Mouse (Mus musculus) liver, embryonic 14.5 days (tissue): Measurements from ENCODE around the gene Alx3. TPM values are rescaled to one million over a fixed set of nuclear protein-coding genes. Genes with fewer than 3 reads are reported as not detected.

ENCODE experiments used
- ATAC-seq: fragments of 200-750 bp; cut with Nextera tagmentation; 2 replicates; pipeline ENCODE4 v1.8.0; 2017; ENCODE audit warnings: moderate number of reproducible peaks, mild to moderate bottlenecking, moderate library complexity; ENCODE audit not compliant: insufficient read depth
- DNase-seq, 3 experiments: peaks; one replicate each; pipeline ENCODE4 v3.0.0-alpha.2; 2012 to 2013; ENCODE audit warnings: low read depth in 3 of 3, low spot score in 3 of 3
- H3K27ac ChIP-seq: fragments of 300-500 bp; sonication (generic); 2 replicates; pipeline ENCODE4 v1.5.1; 2014; ENCODE audit warnings: moderate library complexity, mild to moderate bottlenecking, control low read depth, inconsistent platforms
- H3K27me3 ChIP-seq: fragments of 300-500 bp; sonication (generic); 2 replicates; pipeline ENCODE4 v1.6.1; 2014; ENCODE audit warnings: mild to moderate bottlenecking, low read length, moderate library complexity; ENCODE audit not compliant: control insufficient read depth, insufficient read depth
- H3K36me3 ChIP-seq: fragments of 300-500 bp; sonication (generic); replicated peaks from 2 replicates; pipeline ENCODE4 v1.6.1; 2014; ENCODE audit warnings: low read depth; ENCODE audit not compliant: control insufficient read depth, insufficient read depth
- H3K4me1 ChIP-seq, 2 experiments: fragments of 200-500 bp in 1 of 2; fragments of 300-500 bp in 1 of 2; sonication (generic) in 1 of 2; replicated peaks; 2 replicates each; pipeline ENCODE4 v1.6.1; 2012 to 2014; ENCODE audit warnings: antibody characterized with exemption in 1 of 2, inconsistent platforms in 1 of 2, low read length in 1 of 2; ENCODE audit not compliant: control insufficient read depth in 2 of 2, insufficient read depth in 2 of 2
- H3K4me2 ChIP-seq: fragments of 300-500 bp; sonication (generic); 2 replicates; pipeline ENCODE4 v1.6.1; 2014; ENCODE audit warnings: low read depth, mild to moderate bottlenecking, control low read depth, moderate library complexity
- H3K4me3 ChIP-seq, 2 experiments: fragments of 200-500 bp in 1 of 2; fragments of 300-500 bp in 1 of 2; sonication (generic) in 1 of 2; 2 replicates each; pipeline ENCODE4 v1.5.1; 2012 to 2014; ENCODE audit warnings: low read depth in 2 of 2, low read length in 2 of 2, mild to moderate bottlenecking in 2 of 2, control low read depth in 1 of 2, inconsistent platforms in 1 of 2, moderate library complexity in 1 of 2; ENCODE audit not compliant: insufficient read depth in 1 of 2
- H3K9ac ChIP-seq: fragments of 300-500 bp; sonication (generic); replicated peaks from 2 replicates; pipeline ENCODE4 v1.6.1; 2014; ENCODE audit warnings: mild to moderate bottlenecking, control low read depth, moderate library complexity
- H3K9me3 ChIP-seq: fragments of 300-500 bp; sonication (generic); 2 replicates; pipeline ENCODE4 v1.6.1; 2016; ENCODE audit warnings: low read length, mixed read lengths; ENCODE audit not compliant: control insufficient read depth
- CTCF ChIP-seq: IDR thresholded peaks from 2 replicates; pipeline ENCODE4 v1.5.1; 2016; ENCODE audit warnings: antibody characterized with exemption, low read depth, control low read depth
- EP300 ChIP-seq: IDR thresholded peaks from 2 replicates; pipeline ENCODE4 v1.6.1; 2016; ENCODE audit warnings: antibody characterized with exemption, low read depth
- WGBS: fragments of 180-500 bp; shearing (Covaris S2); extraction: QIAGEN DNeasy Blood & Tissue Kit; methylation state at CpG from one replicate; pipeline ENCODE4 v1.1.7; 2014; ENCODE audit not compliant: insufficient replicate concordance; 5-methylcytosine and 5-hydroxymethylcytosine counted together
- polyA plus RNA-seq, 2 experiments: library from polyadenylated mRNA; depleted of rRNA in 1 of 2; stranded (reverse) in 1 of 2; unstranded in 1 of 2; fragments of >200 nt; fragmentation: Nextera tagmentation in 1 of 2; extraction: Ambion mirVana in 1 of 2; gene quantifications; 2 replicates each; pipeline versions ENCODE4 v1.2.1 to v1.2.3; 2012 to 2014

Gene Alx3
- polyA plus RNA-seq, 2 experiments = not detected

GRCm38 (mm10) chr3:107621286-107622075, 26.6 kb downstream of the Alx3 start:
- TF ChIP-seq EP300 (no peak), CTCF (no peak)
- H3K27ac ChIP-seq = no peak overlapping the region
- WGBS = 80% methylated on average over 21 of the region's 21 CpGs
- H3K9me3 ChIP-seq = no peaks in the 10 kb centered on the region
- peaks cover 8% of the 10 kb centered on the region for H3K36me3 ChIP-seq
- ATAC-seq (no peak), DNase-seq (no peak)
- H3K4me1 ChIP-seq = no peaks in the 10 kb centered on the region
- no peaks in the 10 kb centered on the region for H3K27me3 ChIP-seq
- no peak overlapping the region for H3K4me3 ChIP-seq
- no peak overlapping the region for H3K9ac ChIP-seq
- H3K4me2 ChIP-seq = no peak overlapping the region

GRCm38 (mm10) chr3:107622537-107622936, 27.7 kb downstream of the Alx3 start:
- no peak overlapping the region for H3K4me3 ChIP-seq
- ATAC-seq (no peak), DNase-seq (no peak)
- H3K27me3 ChIP-seq = no peaks in the 10 kb centered on the region
- WGBS = 79% methylated on average over 7 of the region's 7 CpGs
- H3K4me2 ChIP-seq = no peak overlapping the region
- H3K4me1 ChIP-seq = no peaks in the 10 kb centered on the region
- no peak overlapping the region for H3K27ac ChIP-seq
- H3K36me3 ChIP-seq = peaks cover 8% of the 10 kb centered on the region
- TF ChIP-seq EP300 = no peak
- no peak for TF ChIP-seq CTCF
- H3K9ac ChIP-seq = no peak overlapping the region
- H3K9me3 ChIP-seq = no peaks in the 10 kb centered on the region

- Histone ChIP-seq H3K9ac (no peak overlapping the region), H3K36me3 (peaks cover 7% of the 10 kb centered on the region), H3K4me1 (no peaks in the 10 kb centered on the region), H3K27me3 (no peaks in the 10 kb centered on the region), H3K4me3 (no peak overlapping the region), H3K9me3 (no peaks in the 10 kb centered on the region), H3K4me2 (no peak overlapping the region), H3K27ac (no peak overlapping the region)
- no peak for TF ChIP-seq CTCF
- no peak for TF ChIP-seq EP300
- DNase-seq (no peak), ATAC-seq (no peak)
- 85% methylated on average over 8 of the region's 8 CpGs for WGBS
Measured at GRCm38 (mm10) chr3:107624424-107624823, 29.6 kb downstream of the Alx3 start.

- H3K27ac ChIP-seq = no peak overlapping the region
- H3K9ac ChIP-seq = no peak overlapping the region
- 76% methylated on average over 8 of the region's 8 CpGs for WGBS
- no peak for TF ChIP-seq EP300
- TF ChIP-seq CTCF = no peak
- no peak overlapping the region for H3K4me2 ChIP-seq
- no peaks in the 10 kb centered on the region for H3K9me3 ChIP-seq
- H3K27me3 ChIP-seq = no peaks in the 10 kb centered on the region
- ATAC-seq (no peak), DNase-seq (no peak)
- H3K4me1 ChIP-seq = peaks cover 0 to 2% of the 10 kb centered on the region in 2 experiments; a peak in 2 of 4 replicates
- no peak overlapping the region for H3K4me3 ChIP-seq
- H3K36me3 ChIP-seq = no peaks in the 10 kb centered on the region; the same call in none of the 2 replicates
Measured at GRCm38 (mm10) chr3:107625536-107625935, 30.7 kb downstream of the Alx3 start.

GRCm38 (mm10) chr3:107626751-107627150, 31.9 kb downstream of the Alx3 start:
- H3K36me3 ChIP-seq = no peaks in the 10 kb centered on the region; the same call in none of the 2 replicates
- H3K9me3 ChIP-seq = no peaks in the 10 kb centered on the region
- no peak overlapping the region for H3K9ac ChIP-seq
- peaks cover 0 to 3% of the 10 kb centered on the region in 2 experiments; a peak in 2 of 4 replicates for H3K4me1 ChIP-seq
- ATAC-seq (no peak), DNase-seq (no peak)
- 82% methylated on average over 8 of the region's 8 CpGs for WGBS
- no peak for TF ChIP-seq CTCF
- H3K4me3 ChIP-seq = no peak overlapping the region
- H3K27ac ChIP-seq = no peak overlapping the region
- no peak overlapping the region for H3K4me2 ChIP-seq
- no peaks in the 10 kb centered on the region for H3K27me3 ChIP-seq
